Mouse (Mus musculus) 3134 (cell line): ENCODE measurements around the gene Zfc3h1.

Source experiments
- DNase-seq: peaks from one replicate; pipeline ENCODE4 v3.0.0-alpha.2; 2011; ENCODE audit warnings: low spot score; ENCODE audit not compliant: insufficient read length; ENCODE audit errors: extremely low read depth

Gene Zfc3h1

DNA sequence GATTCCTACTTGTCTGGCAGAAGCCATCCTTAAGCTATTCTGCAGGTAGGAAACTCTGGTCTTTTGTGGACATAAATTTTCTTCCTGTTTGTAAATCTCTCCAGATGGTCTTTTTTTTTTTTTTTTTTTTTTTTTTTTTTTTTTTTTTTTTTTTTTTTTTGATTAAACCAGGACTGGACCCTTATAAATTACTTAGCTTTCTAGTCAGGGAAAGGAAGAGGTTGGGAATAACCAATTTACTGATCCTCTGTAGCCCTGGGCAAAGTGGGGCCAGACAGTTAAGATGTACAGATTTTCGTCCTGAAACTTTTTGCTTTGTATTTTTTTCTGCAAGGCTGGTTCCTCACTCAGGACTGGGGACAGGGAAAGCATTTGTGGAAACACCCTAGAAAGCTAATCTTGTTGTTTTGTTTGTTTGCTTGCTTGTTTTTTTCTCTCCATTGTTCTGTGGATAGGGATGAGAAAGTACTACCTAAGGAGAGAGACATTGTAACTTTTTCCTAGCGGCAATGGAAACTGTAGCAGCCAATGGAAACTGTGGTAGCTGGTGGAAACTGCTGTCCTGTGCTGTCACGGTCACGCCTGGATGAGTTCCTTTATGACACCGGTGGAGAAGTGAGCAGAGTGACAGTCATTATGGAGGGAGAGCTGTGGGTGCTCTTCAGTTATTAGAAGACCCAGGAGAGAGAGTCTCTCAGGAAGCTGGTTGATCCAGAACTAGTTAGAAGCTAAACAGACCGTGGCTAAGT lies 88.6 kb downstream of the Zfc3h1 start:
- no peak for DNase-seq

DNA sequence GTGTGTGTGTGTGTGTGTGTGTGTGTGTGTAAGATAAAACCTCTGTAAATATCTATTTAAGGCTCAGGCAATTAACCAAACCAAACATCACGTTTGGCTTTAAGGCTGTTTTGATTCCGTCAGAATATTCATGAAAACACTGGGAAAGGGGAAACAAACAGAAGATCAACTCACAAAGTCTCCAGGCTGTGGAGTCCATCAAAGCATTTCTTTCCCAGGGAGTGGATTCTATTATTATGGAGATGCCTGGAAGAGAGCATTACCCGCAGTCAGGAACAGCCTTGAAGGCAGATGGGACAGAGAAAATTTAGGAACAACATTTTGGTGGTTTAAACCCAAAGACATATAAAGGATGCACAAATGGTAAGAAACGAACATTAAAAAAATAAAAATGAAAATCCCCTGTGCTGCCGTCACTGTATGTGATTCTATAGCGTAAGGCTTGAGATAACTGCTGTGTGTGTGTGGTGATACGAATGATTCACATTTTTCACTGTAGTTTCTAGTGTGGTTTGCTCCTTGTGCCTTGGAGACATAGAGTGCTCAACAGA lies 90.3 kb downstream of the Zfc3h1 start:
- DNase-seq, result no peak

DNA sequence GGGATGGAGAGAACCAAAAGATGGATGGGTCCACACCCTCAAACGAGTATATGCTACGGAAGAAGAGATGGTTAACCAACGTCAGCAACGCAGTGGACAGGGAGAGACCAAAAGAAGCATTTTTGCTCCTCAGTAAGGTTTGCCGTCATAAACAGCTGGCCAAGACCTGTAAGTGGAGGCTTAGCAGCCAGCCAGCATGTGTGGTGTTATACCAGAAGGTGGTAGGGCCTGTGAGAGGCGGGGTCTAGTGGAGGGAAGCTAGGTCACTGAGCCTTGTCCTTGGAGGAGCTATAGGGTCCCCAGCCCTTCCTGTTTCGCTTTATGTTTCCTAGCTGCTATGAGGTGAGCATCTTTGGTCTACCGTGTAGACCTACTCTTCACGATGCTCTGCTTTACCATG lies 91.7 kb downstream of the Zfc3h1 start:
- DNase-seq, result no peak

DNA sequence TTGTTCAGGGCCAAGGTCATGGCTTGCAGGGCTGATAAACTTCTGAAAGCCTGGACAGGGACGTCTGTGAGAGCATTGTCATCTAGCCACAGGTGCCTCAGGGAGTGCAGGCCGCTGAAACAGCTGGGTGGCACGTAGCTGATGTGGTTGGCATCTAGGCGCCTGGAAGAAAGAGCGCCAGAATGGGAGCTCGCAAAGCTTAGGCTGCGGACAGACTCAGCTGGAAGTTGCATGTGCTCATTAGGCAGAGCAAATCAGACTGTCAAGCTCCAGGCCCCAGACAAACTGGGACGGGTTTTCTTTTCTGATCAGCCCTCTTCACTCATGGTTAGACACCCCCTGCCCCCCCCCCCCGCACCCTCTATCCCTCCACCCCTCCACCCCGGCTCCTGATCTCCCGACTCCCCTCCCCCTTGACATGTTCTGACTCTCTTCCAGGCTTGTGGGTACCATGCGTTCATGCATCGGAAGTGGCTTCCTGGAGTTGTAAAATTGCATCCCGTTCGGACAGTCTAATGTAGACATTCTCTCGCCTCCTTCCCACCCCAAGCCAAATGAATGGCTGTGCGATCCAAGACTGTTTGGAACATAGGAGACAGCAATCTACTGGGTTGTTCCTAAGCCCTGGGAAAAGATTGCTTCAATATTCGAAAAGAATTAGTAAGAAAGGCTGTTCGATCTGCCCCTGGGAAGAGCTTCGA lies 93.8 kb downstream of the Zfc3h1 start:
- no peak for DNase-seq
